Mouse (Mus musculus) heart, postnatal 0 days (tissue): ENCODE measurements at regions not wholly inside any gene's neighbourhood (a gene's known extent, or its start where the extent isn't known, plus 50 kb on each side); places are given as distances from the start of the nearest gene placed in this dataset.

Experiments
- CTCF ChIP-seq: IDR thresholded peaks from 2 replicates; pipeline ENCODE4 v1.5.1; 2016; ENCODE audit warnings: antibody characterized with exemption, control low read depth, low read depth
- EP300 ChIP-seq: IDR thresholded peaks from 2 replicates; pipeline ENCODE4 v1.6.1; 2016; ENCODE audit warnings: antibody characterized with exemption, low read depth

- no peak for TF ChIP-seq CTCF
- TF ChIP-seq EP300: no peak
Measured at GRCm38 (mm10) chr16:5733608-5734007, 151.5 kb upstream of the Rbfox1 start.
